Mouse (Mus musculus) neural tube, embryonic 14.5 days (tissue): Measurements from ENCODE around the gene Ftsj3. TPM values are rescaled to one million over a fixed set of nuclear protein-coding genes. Genes with fewer than 3 reads are reported as not detected.
"Not testable (repeated sequence)": the region's sequence is repeated elsewhere in the genome, so short reads cannot be mapped to it uniquely, and the experiment has no call there.

Experiments used
- ATAC-seq: fragments of 200-750 bp; cut with Nextera tagmentation; 2 replicates; pipeline ENCODE4 v1.8.0; 2017; ENCODE audit warnings: low read depth, mild to moderate bottlenecking, moderate TSS enrichment, moderate library complexity
- H3K27ac ChIP-seq: fragments of 300-500 bp; sonication (generic); 2 replicates; pipeline ENCODE4 v1.5.1; 2014; ENCODE audit warnings: low read depth, mild to moderate bottlenecking, control low read depth, low read length, moderate library complexity, mixed read lengths
- H3K27me3 ChIP-seq: fragments of 300-500 bp; sonication (generic); 2 replicates; pipeline ENCODE4 v1.6.1; 2014; ENCODE audit warnings: low read length; ENCODE audit not compliant: control insufficient read depth, insufficient read depth
- H3K36me3 ChIP-seq: fragments of 300-500 bp; sonication (generic); 2 replicates; pipeline ENCODE4 v1.6.1; 2014; ENCODE audit warnings: low read length, mixed read lengths; ENCODE audit not compliant: control insufficient read depth, insufficient read depth
- H3K4me1 ChIP-seq: fragments of 300-500 bp; sonication (generic); 2 replicates; pipeline ENCODE4 v1.6.1; 2014; ENCODE audit warnings: low read length; ENCODE audit not compliant: control insufficient read depth, insufficient read depth
- H3K4me2 ChIP-seq: fragments of 300-500 bp; sonication (generic); 2 replicates; pipeline ENCODE4 v1.6.1; 2014; ENCODE audit warnings: mild to moderate bottlenecking, low read depth, low read length, control low read depth
- H3K4me3 ChIP-seq: fragments of 300-500 bp; sonication (generic); 2 replicates; pipeline ENCODE4 v1.5.1; 2014; ENCODE audit warnings: low read depth, low read length, control low read depth, mixed read lengths
- H3K9ac ChIP-seq: fragments of 300-500 bp; sonication (generic); replicated peaks from 2 replicates; pipeline ENCODE4 v1.6.1; 2014; ENCODE audit warnings: low read depth, mild to moderate bottlenecking, control low read depth, low read length, mixed read lengths
- H3K9me3 ChIP-seq: fragments of 300-500 bp; sonication (generic); 2 replicates; pipeline ENCODE4 v1.6.1; 2016; ENCODE audit warnings: low read length; ENCODE audit not compliant: control insufficient read depth
- whole genome bisulfite sequencing: fragments of 180-500 bp; shearing (Covaris S2); extraction: QIAGEN DNeasy Blood & Tissue Kit; methylation state at CpG from one replicate; pipeline ENCODE4 v1.1.7; 2014; 5-methylcytosine and 5-hydroxymethylcytosine counted together
- polyA plus RNA-seq: library from polyadenylated mRNA; unstranded; fragments of >200 nt; fragmentation: Nextera tagmentation; extraction: Ambion mirVana; gene quantifications from 2 replicates; pipeline ENCODE4 v1.2.1, GENCODE M21; 2014

Ftsj3 gene
- polyA plus RNA-seq, 1 experiment from 2014 or later, result 29.6 TPM

- Histone ChIP-seq H3K27ac (no peak overlapping the region), H3K9ac (no peak overlapping the region), H3K4me3 (no peak overlapping the region), H3K4me2 (no peak overlapping the region), H3K27me3 (no peaks in the 10 kb centered on the region), H3K36me3 (peaks cover 64% of the 10 kb centered on the region), H3K9me3 (no peaks in the 10 kb centered on the region), H3K4me1 (no peaks in the 10 kb centered on the region)
- WGBS, result 85% methylated on average over 6 of the region's 6 CpGs
- ATAC-seq, result no peak
Measured at GRCm38 (mm10) chr11:106200756-106201155, 55.1 kb downstream of the Ftsj3 start.

GRCm38 (mm10) chr11:106199997-106200396, 55.9 kb downstream of the Ftsj3 start:
- 94% methylated on average over 7 of the region's 7 CpGs for WGBS
- H3K9ac ChIP-seq, H3K4me1 ChIP-seq, ATAC-seq, H3K27me3 ChIP-seq, H3K4me2 ChIP-seq, H3K4me3 ChIP-seq, H3K9me3 ChIP-seq, H3K27ac ChIP-seq: not testable (repeated sequence)
- peaks cover 56% of the 10 kb centered on the region for H3K36me3 ChIP-seq

Other genes starting within 250 kb of the Ftsj3 start
- 3.3 and 9.8 TPM in 2 replicates for gene Kcnh6, start 248.0 kb downstream of the Ftsj3 start, polyA plus RNA-seq
- 143 and 164 TPM in 2 replicates for gene Dcaf7, start 219.2 kb downstream of the Ftsj3 start, polyA plus RNA-seq
- gene Taco1, start 190.0 kb downstream of the Ftsj3 start, polyA plus RNA-seq, result 7.1 and 7.3 TPM in 2 replicates
- 11.0 and 15.9 TPM in 2 replicates for gene Map3k3, start 171.5 kb downstream of the Ftsj3 start, polyA plus RNA-seq
- gene Gm10840, start 95.2 kb downstream of the Ftsj3 start, polyA plus RNA-seq, result 0.88 TPM in 1 of 2 replicates, not detected in the other
- 120 and 140 TPM in 2 replicates for gene Limd2, start 95.2 kb downstream of the Ftsj3 start, polyA plus RNA-seq
- 33.0 and 34.8 TPM in 2 replicates for gene Strada, start 53.9 kb downstream of the Ftsj3 start, polyA plus RNA-seq
- gene Ccdc47, start 39.7 kb downstream of the Ftsj3 start, polyA plus RNA-seq, result 78.3 and 99.4 TPM in 2 replicates
- gene Ddx42, start 39.2 kb downstream of the Ftsj3 start, polyA plus RNA-seq, result 73.2 and 97.4 TPM in 2 replicates
- 300 and 322 TPM in 2 replicates for gene Psmc5, start 75 bp upstream of the Ftsj3 start, polyA plus RNA-seq
- gene Smarcd2, start 16.9 kb upstream of the Ftsj3 start, polyA plus RNA-seq, result 10.3 and 21.4 TPM in 2 replicates
- gene Tcam1, start 20.6 kb upstream of the Ftsj3 start, polyA plus RNA-seq, result 0.27 TPM in 1 of 2 replicates, not detected in the other
- gene Gh, start 45.8 kb upstream of the Ftsj3 start, polyA plus RNA-seq, result not detected in 2 replicates
- 0.68 and 0.89 TPM in 2 replicates for gene Cd79b, start 58.7 kb upstream of the Ftsj3 start, polyA plus RNA-seq
- 0.06 TPM in 1 of 2 replicates, not detected in the other for gene Scn4a, start 97.2 kb upstream of the Ftsj3 start, polyA plus RNA-seq
- gene Prr29, start 109.4 kb upstream of the Ftsj3 start, polyA plus RNA-seq, result not detected in 2 replicates
- gene Icam2, start 132.0 kb upstream of the Ftsj3 start, polyA plus RNA-seq, result 5.1 and 14.2 TPM in 2 replicates
- gene Ern1, start 231.8 kb upstream of the Ftsj3 start, polyA plus RNA-seq, result 7.4 and 7.6 TPM in 2 replicates